Mouse (Mus musculus) forelimb bud, embryonic 11.5 days (tissue): ENCODE results near the gene Sesn3.
"Not testable (repeated sequence)": the region's sequence is repeated elsewhere in the genome, so short reads cannot be mapped to it uniquely, and the experiment has no call there.

Experiments used
- DNase-seq: peaks from one replicate; pipeline ENCODE4 v3.0.0-alpha.2; 2012; ENCODE audit warnings: low read depth, low spot score

Sesn3 gene

DNA sequence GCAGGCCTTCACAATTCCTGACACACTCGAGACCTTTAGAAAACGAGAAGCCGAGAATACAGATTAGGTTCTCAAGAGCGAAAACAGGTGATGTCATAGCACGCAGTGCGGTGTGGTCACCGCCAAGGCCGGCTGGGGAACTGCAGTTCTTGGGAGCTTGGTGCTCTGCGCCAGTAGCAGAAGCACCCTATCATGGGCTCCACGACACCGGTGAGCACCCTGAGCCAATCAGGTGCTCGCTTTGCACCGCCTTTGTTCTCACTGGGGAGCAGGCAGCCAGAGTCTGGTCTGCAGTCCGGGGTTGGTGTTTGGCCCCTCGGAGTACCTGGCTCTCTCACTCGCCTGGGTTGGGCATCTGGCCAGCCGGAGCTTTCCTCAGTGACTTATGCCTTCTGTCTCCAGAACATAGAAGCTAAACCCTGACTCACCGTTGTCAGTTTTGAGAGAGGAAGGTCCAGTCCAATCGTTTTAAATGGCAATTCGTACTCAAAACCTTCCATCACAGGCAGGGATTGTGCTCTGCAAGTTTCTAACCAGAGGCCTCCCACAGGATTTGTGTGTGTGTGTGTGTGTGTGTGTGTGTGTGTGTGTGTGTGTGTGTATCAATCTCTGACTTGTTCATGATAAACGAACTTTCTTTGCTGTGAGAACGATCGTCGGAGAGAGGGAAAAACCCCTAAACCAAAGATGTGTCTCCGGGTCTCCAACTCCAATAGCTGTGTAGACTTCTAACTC, at the start of gene Sesn3:
Gene Sesn3 (plus strand): TSS at position 82 of the 735 bp plus-strand sequence.
- peak; percentile 90 for DNase-seq

- not testable (repeated sequence) for DNase-seq
Observed at GRCm38 (mm10) chr9:14227086-14227485, 47.8 kb upstream of the Sesn3 start.

DNA sequence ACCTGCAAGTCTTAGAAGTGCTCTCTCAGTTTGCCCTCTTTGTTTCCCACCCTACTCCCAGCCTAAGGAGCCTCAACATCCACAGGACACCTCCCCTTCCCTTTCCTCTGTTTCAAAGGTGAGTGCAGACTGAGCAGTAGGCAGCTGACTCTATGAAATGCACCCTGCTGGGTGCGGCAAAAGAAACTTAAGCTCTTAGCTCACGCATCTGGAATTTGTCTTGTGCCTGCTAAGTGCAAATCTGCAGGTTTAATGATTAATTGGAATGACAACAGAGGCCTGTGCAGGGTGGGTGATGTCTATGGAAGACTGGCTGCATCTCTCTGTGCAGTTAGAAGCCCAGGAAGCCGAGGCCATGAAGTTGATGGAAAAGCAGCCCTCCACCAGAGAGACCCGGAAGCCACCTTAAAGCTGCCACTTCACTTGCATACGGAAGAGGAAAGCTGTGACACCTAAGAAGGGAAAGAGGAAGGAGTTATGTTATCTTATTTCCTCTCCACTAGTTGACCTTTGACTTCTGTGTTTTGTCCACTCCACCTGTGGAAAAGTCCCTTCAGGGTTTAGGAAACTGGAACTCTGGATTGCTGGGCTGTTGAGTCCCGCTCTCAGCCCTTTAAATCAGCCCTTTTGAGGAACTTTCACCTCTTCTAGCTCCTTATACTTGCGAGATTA, 41.0 kb upstream of the Sesn3 start:
- DNase-seq = peak; percentile 35

- no peak for DNase-seq
Observed at GRCm38 (mm10) chr9:14235286-14235685, 39.6 kb upstream of the Sesn3 start.

- not testable (repeated sequence) for DNase-seq
Observed at GRCm38 (mm10) chr9:14241003-14241402, 33.9 kb upstream of the Sesn3 start.

- no peak for DNase-seq
Observed at GRCm38 (mm10) chr9:14242308-14242707, 32.6 kb upstream of the Sesn3 start.

GRCm38 (mm10) chr9:14244528-14244927, 30.3 kb upstream of the Sesn3 start:
- no peak for DNase-seq

DNA sequence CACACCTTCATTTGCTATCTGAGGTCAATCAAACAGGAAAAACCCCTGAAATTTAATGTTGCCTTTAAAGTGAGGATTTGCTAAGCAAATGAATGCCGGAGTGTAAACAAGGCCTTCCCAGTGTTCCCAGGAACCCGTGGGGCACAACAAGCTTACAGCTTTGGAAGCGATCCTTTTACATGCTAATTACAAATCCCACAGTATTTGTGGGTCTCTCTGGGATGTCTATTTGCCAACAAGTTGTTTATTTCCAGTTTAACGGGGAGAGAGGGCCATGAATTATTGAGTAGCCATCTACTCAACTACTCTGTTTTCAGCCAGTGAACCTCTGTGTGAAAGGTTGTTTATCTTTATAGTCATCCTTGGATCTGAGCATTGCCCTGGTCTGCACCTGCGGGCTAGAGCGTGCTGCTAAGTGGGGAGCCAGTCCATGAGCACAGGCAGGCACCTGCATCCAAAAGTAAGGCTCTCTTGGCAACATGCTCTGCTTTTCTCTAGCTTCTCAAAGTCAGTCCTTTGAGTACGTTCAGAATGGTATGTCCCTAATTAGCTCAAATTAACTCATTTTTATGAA, 29.8 kb upstream of the Sesn3 start:
- DNase-seq = no peak

- DNase-seq = peak; percentile 84
Observed at GRCm38 (mm10) chr9:14246016-14246799, 28.7 kb upstream of the Sesn3 start.

- no peak for DNase-seq
Observed at GRCm38 (mm10) chr9:14247480-14248208, 27.2 kb upstream of the Sesn3 start.

DNA sequence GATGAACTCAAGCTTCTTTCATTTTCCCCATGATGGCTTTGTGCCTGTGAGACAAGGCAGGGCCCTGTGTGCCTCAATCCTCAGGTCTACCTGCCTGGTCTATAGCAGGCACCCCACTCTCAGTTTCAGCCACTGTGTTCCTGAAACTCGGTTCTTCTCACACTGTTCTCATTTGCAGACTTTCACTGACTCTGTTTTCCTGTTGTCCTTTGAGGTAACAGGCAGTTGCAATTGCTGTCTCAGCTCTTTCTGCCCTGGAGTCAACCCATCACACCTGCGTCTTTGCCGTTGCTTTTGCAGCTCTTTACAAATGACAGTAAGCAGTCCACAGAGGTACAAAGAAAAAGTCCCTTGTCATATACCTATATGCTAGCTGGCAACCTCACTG, 26.7 kb upstream of the Sesn3 start:
- no peak for DNase-seq

GRCm38 (mm10) chr9:14261150-14261549, 13.7 kb upstream of the Sesn3 start:
- DNase-seq = no peak

- DNase-seq = no peak
Observed at GRCm38 (mm10) chr9:14262568-14262972, 12.3 kb upstream of the Sesn3 start.

- DNase-seq = no peak
Observed at GRCm38 (mm10) chr9:14266470-14266869, 8.4 kb upstream of the Sesn3 start.

DNA sequence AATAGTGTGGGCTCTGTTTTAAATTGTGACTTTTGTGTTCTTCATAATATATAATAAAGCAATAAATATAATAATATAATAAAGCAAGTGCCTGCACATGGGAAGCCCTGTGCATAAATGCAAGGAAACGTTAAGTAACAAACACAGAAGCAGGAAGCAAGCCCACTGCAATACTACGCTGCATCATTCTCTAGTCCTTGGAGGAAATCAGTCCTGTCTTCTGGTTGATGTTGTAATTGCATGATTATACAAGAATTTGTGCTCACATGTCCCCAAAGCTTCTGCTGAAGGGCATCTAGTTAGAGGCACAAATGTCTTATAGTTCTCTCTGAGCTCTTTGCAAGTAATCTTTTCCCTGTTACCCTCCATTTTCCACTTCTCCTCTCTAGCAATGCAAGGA, 6.3 kb upstream of the Sesn3 start:
- no peak for DNase-seq

- no peak for DNase-seq
Observed at GRCm38 (mm10) chr9:14272921-14273320, 1.9 kb upstream of the Sesn3 start.

GRCm38 (mm10) chr9:14274586-14274985, 281 bp upstream of the Sesn3 start:
- no peak for DNase-seq

- peak; percentile 99 for DNase-seq
Observed at GRCm38 (mm10) chr9:14275792-14276480, 1.1 kb downstream of the Sesn3 start.

- DNase-seq = peak; percentile 36
Observed at GRCm38 (mm10) chr9:14276481-14277287, 1.8 kb downstream of the Sesn3 start.
